Mouse (Mus musculus): Measurements from ENCODE around the gene Ubash3a.

Ubash3a gene

DNA sequence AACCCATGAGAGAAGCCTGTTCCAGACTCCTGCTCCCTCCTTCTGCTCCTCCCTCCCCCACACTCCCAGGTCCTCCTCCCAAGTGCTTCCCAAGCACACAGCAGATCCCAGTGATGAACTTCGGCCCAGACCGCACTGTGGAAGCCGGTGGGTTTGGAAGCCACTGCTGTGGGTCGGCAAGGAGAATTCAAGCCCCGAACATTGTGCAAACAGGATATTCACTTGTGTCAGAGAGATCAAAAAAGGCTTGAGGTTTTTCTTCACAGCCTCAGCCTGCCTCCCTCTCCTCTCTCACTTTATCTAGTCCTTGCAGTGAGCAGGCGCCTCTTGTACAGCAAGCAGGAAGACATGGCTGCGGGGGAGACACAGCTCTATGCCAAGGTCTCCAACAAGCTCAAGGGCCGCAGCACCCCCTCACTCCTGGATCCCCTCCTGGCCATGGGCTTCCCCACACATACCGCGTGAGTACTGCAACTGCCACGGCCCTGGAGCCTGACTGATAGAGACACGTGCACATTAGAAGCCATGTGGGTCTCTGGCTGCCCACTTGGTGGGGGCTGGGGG lies at the start of gene Ubash3a:
Gene Ubash3a, plus strand, starts transcription at position 103 of the 564 bp plus-strand sequence.
- ATAC-seq (ENCODE audit: insufficient number of reproducible peaks, low FRiP score, low TSS enrichment) = no peak

DNA sequence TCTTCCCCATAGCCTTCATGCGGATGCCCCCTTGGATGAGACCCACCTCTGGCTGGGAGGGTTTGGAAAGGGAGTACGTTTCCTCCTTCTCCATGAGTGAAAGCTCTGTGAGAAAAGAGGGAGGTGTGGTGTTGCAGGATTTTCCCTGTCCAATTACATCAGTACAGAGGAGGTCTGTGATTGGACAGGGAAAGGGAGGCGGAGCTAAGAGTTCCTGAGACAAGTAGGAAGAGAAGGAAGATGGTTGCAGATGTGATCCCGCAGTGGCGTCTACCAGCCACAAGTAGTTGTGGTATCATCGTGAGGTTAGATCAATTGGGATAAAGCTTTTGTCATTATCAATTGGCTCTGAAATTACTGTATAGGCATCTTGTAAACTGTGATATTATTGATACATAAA lies 49.8 kb upstream of the Ubash3a start:
- no peak for ATAC-seq (ENCODE audit: insufficient number of reproducible peaks, low FRiP score, low TSS enrichment)

DNA sequence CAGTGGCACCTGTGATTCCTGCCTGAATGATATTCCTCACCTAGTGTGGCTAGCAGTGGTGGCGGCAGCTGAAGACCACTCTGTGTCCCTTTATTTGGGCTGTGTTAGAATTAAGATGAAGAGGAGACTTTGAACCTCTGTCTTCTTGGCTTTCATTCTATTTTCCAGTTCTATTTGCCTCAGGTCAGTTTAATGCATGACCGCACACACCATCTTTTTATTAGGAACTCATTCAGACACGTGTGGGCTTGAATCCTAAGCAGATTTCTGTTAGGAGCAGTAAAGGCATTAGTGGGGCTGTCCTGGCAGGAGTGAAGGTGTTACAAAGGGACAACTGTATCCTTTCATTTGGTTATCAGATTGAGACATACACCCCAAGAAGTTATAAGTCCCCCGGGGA lies 47.4 kb upstream of the Ubash3a start:
- no peak for ATAC-seq (ENCODE audit: insufficient number of reproducible peaks, low FRiP score, low TSS enrichment)

DNA sequence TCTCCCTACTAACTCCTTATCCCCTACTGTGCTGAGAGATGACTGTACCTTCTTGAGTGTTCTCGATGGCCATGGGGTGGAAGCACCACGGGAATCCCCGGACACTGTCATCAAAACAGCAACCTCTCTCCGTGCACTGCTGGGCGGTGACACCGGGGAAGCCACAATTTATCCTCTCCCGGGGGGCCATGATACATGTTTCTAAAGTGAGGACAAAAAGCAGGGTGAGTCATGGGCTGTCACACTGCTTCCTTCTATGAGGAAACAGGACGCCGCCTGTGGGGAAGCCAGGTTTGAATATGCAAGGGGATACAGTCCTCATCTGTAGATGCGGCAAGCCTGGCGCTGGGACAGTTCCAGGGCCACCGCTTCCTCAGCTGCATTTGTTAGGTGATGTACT lies 45.1 kb upstream of the Ubash3a start:
- no peak for ATAC-seq (ENCODE audit: insufficient number of reproducible peaks, low FRiP score, low TSS enrichment)

DNA sequence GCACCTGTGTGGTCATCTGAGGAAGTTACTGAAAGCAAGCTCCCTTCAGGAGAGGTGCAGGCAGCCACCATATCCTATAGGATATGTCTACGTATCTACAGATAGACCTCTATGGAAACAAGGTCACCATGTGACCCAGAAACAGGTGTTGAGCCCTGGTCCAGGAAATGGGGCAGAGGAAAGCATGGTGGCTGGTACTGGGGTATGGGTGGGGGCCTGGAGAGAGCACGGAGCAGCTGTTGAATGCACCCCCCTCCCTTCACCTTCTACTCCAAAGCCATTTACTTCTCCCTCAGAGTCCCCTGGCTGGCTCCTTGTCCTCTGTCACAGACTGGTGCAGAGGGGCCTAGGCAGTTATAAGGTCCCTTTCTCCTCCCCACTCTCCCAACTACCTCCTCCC lies 43.9 kb upstream of the Ubash3a start:
- ATAC-seq (ENCODE audit: insufficient number of reproducible peaks, low FRiP score, low TSS enrichment) = no peak

DNA sequence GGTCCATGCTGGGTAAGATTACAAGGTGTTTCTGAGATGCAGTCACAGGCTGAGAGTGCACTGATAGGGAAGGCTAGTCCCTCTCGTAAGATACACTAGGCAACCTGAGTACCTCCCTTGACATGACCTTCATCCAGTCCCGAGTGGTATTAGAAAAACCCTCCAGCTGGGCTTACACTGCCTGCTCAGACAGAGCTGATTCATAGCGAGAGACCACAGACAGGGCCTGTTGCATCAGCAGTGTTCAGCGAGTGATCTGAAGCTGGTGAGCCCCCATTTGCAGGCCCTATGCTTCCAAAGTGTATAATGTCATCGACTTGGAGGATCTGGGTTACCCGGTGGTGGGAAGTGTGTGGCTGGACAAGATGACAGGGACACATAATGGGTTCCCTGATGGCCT lies 42.5 kb upstream of the Ubash3a start, which contains the start of gene Tff1:
Gene Tff1, minus strand, starts transcription at position 151 of the 400 bp plus-strand sequence.
- no peak for ATAC-seq (ENCODE audit: insufficient number of reproducible peaks, low FRiP score, low TSS enrichment)

DNA sequence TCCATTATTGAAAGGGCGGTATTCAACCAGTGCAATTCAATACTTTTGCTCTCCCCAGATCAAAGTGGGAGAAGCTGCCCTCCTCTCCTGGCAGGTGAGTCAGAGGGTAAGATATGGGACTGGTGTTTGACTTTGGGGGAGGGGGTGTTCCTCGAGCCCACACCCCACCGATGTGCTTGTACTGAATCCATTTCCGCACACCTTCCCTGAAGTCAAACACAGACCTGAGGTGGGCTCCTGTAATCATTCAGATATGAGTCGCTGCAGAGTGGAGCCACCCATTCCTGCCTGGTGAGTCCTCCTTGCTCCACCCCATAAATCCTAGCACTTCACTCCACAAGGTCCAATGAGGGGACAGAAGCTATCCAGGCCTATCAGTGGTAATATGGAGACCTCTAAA lies 37.9 kb upstream of the Ubash3a start:
- ATAC-seq (ENCODE audit: insufficient number of reproducible peaks, low FRiP score, low TSS enrichment) = no peak

DNA sequence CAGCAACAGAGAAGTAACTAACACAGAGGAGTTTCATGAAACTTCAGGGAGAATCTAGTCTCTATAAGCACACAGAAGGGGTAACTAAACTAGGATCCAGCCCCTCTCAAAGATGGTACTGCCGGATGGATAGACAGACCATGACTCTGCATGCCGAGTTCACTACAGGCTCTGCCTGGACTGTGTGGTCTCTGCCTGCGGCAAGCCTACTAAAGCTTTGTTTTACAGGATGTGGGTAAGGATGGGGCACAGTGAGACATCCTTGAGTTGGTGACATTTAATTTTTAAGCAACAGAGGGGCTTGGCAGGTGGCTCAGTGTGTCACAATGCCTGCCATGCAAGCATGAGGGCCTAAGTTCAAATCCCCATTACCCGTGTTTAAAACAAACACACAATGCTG lies 31.4 kb upstream of the Ubash3a start:
- ATAC-seq (ENCODE audit: insufficient number of reproducible peaks, low FRiP score, low TSS enrichment) = no peak

DNA sequence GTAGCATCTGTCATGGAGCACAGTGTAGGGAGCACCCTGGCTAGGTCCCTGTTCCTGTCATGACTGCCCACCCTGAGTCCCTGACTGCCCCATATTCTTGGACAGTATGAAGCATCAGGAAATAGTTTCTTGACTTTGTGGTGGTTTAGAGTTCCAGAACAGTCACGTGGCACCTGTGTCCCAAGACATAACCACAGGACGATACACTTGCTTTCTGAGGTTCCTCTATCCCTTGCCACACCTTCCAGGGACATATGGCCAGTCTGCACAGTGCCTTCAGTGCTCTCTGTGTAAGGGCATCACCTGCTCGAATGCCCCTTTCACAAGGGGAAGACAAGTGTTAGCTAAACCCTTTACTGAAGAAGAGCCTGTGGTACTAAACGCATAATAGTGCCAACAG lies 26.2 kb upstream of the Ubash3a start:
- no peak for ATAC-seq (ENCODE audit: insufficient number of reproducible peaks, low FRiP score, low TSS enrichment)

DNA sequence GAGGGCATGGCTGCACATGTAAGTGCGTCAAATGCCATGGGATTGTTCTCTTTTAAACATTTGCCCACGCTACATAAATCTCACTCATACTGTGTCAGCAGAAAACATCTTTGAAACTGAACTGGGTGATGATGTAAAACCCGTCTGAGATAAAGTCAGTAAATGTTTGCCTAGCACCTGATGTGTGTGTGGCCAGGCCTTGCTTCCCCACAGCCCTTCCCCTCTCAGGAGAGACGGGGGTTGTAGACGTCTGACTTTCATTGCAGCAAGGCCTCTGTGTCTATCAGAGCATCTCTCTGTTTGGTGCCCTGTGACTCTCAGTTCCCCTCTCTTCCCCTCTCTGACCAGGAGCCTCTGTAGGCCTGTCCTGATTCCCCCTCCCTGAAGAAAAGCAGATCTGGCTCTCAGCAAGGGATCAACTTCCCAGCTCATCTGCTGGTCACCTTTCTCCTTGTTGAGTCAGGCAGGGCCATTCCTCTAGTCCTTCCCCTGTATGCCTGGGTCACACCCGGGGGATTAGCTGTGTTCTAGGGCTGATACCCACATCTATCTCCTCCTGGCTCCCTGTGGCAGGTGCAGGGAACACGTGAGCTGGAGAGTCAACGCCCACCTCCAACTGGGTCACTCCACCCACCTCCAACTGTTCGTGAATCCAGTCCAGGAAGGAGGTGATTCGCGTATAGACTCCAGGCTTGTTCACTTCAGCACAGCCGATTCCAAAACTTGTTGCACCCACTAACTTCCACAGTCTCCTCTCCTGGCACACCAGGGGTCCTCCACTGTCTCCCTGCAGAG lies 24.3 kb upstream of the Ubash3a start:
- no peak for ATAC-seq (ENCODE audit: insufficient number of reproducible peaks, low FRiP score, low TSS enrichment)

DNA sequence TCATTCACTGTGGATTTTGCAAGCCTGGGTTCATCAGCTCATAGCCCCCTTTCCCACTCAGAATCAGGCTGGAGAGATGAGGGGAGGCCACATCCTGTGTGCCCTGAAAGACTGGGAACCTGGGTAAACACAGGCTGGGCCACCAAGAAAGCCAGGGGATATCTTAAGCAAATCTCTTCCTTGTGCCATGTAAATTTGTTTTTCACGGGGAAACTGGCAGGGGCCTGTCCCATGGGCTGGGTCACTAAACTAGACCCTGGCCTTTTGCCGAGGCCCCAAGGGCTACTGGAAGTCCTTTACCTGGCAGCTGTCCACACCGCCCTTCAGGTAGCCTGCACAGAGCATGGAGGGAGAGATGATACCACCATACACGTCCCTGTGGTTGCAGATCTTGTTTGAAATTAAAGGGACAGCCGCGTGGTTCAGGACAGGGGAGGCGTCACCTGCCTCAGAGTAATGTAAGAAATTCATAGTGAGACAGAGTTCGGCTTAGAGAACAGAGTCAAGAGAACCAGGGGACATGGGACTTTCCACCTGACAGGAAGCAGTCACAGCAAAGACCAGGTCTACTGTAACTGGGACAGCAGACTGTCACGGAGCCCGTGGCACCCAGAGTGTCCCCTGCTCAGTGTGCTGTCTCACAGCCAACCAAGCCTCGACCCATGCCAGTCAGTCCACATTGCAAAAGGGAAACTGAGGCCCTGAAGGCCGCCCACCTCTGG lies 23.2 kb upstream of the Ubash3a start:
- ATAC-seq (ENCODE audit: insufficient number of reproducible peaks, low FRiP score, low TSS enrichment) = no peak

DNA sequence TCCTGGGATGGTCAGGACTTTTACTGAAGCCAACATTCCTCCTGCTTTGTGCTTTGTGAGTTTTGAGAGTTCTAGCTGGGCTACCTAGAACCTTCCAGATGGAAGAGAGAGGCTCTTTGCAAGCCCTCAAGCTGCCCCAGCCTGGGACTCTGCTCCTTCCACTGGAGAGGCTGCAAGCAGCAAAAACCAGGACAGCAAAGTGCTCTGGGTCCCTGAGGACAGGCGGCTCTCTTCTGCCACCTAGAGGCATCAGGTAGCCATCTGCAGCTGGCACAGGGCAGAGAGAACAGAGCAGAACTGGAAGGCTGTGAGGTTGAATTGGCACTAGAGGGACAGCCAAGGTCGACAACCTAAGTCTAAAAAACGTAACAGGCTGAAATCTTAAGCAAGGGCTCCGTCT lies 20.3 kb upstream of the Ubash3a start:
- ATAC-seq (ENCODE audit: insufficient number of reproducible peaks, low FRiP score, low TSS enrichment) = peak; percentile 82

DNA sequence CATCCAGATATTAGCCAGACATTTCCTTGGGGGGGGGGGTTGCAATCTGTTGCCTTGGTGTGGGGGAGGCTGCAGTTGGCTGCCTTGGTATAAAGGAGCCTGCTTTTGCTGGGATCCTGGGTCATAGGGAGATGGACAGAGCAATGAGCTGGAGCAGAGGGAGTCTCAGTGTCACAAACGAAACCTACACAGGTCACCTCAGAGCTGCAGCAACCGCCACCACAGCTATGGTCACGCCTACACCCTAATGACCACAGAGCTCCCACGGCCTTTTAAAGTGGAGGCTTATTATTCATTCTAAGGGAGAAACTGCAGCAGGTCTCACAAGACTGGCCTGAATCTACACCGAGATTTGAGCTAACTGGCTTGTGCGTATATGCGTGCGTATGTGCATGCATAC lies 15.8 kb upstream of the Ubash3a start:
- ATAC-seq (ENCODE audit: insufficient number of reproducible peaks, low FRiP score, low TSS enrichment) = no peak

DNA sequence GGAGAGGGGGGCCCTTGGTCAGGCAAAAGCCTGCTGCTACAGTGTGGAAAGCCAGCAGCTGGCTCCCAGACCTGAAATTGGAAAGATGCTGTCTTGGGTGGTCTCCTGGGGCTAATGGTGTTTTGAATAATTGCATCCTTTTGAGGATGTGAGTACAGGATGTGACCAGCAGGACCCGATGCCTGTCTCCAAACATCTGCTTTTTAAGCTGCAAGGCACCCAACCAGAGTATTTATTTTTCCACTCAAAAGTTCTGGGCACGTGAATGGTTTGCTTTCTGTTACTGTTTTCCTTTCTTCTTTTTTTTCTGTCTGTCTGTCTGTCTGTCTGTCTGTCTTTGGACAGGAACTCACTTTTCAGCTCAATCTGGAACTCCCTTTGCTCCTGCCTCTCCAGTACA lies 15.0 kb upstream of the Ubash3a start:
- ATAC-seq (ENCODE audit: insufficient number of reproducible peaks, low FRiP score, low TSS enrichment) = no peak

DNA sequence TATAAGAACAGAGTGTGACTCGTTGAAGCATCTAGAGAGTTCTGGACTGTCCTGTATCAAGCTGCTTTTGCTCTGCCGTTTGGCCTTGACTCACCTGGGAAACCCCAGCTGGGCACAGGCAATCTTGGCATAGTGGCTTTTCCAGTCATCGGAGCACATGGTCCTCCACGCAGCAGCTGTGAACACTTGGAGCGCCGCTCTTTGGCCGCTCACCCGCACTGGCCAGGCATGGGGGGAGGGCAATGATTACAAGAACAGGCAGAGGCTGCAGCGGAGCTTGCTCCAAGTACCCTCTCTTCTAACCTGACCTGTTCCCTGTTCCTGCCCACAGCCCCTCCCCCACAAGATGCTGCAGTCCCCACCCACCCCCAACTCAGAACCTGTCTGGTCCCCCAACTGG lies 14.3 kb upstream of the Ubash3a start:
- no peak for ATAC-seq (ENCODE audit: insufficient number of reproducible peaks, low FRiP score, low TSS enrichment)

DNA sequence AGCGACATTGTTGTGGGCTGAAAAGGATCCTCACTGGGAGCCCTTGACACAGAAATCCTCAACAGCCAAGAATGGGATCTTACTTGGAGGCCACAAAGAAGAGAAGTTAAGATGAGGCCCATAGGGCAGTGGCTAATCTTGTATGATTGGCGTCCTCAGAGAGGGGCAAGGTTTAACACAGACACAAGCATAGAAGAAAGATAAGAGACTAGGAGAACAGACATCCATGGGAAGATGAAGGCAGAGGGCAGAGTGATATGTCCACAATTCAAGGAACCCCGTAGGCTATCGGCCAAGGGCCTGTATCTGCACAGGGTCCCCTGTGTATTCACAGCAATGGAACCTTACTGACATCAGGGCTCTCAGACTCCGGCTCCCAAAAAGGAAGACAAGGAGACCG lies 12.5 kb upstream of the Ubash3a start:
- ATAC-seq (ENCODE audit: insufficient number of reproducible peaks, low FRiP score, low TSS enrichment) = no peak

DNA sequence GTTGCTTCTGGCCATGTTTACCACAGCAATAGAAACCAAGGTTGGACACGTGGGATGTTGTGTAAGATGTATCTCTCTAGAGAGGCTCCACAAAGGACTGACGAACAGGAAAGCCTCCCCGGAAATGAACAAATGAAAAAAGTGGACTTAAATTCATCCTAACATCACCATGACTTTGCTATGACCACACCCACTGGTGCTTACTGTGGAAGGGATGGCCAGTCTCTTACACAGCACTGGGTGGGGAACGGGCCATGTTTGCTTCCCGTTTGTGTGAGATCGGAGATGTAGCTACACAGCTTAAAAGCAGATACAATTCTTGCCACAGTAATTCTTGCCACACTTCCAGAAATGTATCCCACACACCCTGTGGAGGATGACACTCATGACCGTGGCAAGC lies 11.4 kb upstream of the Ubash3a start:
- no peak for ATAC-seq (ENCODE audit: insufficient number of reproducible peaks, low FRiP score, low TSS enrichment)

DNA sequence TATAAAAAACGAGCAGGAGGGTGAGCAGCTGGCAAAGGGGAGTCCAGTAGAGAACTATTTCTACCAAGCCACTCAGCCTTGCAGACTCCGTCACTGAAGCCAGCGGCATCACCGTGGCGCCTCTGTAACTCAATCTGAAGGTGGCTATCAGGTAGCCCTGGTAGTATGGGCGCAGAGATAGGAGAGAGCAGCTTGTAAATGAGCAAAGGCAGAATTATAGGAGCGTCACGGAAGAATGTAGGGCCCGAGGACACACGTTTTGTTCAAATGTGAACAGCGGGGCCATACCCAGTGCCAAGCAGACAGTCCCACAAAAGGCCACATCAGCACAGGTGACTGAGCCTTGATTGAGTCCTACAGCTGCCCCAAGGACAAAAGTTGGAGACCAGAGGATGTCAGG lies 8.8 kb upstream of the Ubash3a start, which contains the start of gene Tmprss3:
Gene Tmprss3, minus strand, starts transcription at position 101 of the 400 bp plus-strand sequence.
- ATAC-seq (ENCODE audit: insufficient number of reproducible peaks, low FRiP score, low TSS enrichment) = no peak

DNA sequence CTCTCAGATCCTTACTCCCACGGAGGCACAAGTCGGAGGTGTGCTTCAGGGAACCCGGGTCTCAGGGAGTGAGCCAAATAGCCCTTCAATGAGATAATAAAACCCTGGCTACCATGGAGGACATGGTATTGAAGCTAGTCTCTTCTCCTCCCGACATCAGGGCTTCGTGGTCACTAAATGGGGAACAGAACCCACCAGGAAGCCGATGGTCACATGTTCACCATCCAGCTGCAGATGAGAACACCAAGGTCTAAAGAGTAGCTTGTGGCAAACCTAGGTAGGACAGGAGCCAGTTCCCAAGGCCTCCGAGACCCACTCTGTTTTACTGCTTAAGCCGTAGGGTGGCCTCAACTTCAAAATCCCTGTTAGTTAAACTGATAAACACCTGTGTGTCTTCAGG lies 981 bp downstream of the Ubash3a start:
- ATAC-seq (ENCODE audit: insufficient number of reproducible peaks, low FRiP score, low TSS enrichment) = no peak

DNA sequence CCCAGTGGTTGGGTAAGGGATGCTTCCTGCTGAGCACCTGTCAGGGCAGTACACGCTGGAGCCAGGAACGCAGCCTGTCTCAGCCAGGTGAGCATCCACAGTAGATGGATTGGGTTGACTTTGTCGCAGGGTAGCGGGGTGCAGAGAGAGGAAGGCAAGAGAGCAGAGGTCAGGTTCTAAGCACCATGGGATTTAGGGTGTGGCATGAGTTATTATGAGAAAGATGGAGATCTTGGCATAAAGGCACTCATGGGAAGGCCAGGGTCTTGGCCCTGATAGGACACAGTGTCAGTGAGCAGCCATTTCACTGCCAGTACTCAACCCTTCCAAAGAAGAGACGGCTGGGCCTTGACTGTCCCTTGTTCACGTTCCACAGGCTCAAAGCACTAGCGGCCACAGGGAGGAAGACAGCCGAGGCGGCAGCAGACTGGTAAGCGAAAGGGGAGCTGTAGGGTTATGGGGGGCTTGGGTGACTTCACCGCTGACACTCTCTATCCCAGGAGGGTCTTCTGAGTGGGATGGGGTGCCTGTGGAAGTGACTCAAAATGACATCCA lies 1.8 kb downstream of the Ubash3a start:
- no peak for ATAC-seq (ENCODE audit: insufficient number of reproducible peaks, low FRiP score, low TSS enrichment)

DNA sequence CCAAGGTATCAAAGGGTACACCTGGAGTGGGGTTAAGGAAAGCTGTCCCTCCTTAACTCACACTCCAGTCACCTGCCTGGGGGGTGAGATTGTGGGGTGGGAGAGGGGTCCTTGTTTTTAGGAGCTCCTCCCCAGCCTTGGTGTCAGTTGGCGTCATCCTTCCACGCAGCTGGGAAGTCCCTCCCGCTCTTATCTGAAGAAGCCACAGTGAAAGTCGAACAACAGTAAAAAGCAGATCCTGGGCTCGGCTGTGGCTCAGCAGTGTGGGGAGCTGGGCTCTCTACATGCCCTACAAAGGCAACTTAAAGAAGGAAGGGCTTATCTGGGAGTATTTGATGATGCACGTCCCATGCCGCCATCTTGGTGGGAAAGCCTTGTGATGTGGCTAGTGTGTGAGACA lies 2.6 kb downstream of the Ubash3a start:
- no peak for ATAC-seq (ENCODE audit: insufficient number of reproducible peaks, low FRiP score, low TSS enrichment)

All from cerebellum, adult (tissue).